Mouse (Mus musculus): Measurements from ENCODE around the gene Ntmt1. TPM values are rescaled to one million over a fixed set of nuclear protein-coding genes. Genes with fewer than 3 reads are reported as not detected.

Gene Ntmt1
- polyA plus RNA-seq (2016; fragmentation: Nextera tagmentation; extraction: Ambion mirVana) = 45.4 and 48.6 TPM in 2 replicates

DNA sequence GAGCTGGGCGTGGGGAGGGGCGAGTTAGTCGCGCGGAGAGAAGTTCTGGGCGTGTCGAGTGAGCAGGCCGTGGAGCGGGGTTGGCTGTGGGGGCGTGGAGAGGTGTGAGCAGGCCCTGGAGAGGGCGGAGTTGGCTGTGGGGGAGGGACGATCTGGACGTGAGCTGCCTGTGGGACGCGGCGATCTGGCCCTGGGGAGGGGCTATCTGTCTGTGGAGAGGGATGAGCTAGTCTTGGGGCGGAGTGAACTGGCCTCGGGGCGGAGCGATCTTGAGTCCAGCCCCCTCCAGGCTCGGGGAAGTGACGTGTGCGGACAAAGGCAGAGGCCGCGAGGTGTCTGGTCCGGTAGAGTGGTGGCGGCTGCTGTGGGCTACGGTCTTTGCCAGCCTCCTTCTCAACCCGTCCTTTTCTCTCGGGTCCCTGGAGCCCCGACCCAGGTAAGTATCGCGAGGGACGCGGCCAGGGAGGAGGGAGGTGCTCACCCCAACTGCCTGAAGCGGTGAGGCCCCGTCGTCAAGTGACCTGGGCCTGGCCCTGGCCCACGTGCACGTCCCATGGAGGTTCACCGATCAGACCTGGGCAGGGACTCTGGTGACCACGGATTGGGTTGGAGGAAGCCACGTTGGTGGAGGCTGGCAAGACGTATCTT is at the start of gene Ntmt1:
Gene Ntmt1, plus strand, starts transcription at position 179 of the 648 bp plus-strand sequence.
- Histone ChIP-seq H3K27me3 (replicated peaks) (peaks cover 34% of the 10 kb centered on the region), H3K4me3 (peak within 1 kb of the TSS; percentile 79), H3K9me3 (replicated peaks) (no peaks in the 10 kb centered on the region), H3K4me1 (peaks cover 40% of the 10 kb centered on the region), H3K4me2 (peak within 1 kb of the TSS; percentile 95), H3K9ac (peak within 1 kb of the TSS; percentile 85), H3K27ac (peak within 1 kb of the TSS; percentile 81), H3K36me3 (peaks cover 25% of the 10 kb centered on the region)
- WGBS (ENCODE audit: insufficient replicate concordance) = 0% methylated on average over 43 of the region's 44 CpGs
- peak; percentile 98 for ATAC-seq

DNA sequence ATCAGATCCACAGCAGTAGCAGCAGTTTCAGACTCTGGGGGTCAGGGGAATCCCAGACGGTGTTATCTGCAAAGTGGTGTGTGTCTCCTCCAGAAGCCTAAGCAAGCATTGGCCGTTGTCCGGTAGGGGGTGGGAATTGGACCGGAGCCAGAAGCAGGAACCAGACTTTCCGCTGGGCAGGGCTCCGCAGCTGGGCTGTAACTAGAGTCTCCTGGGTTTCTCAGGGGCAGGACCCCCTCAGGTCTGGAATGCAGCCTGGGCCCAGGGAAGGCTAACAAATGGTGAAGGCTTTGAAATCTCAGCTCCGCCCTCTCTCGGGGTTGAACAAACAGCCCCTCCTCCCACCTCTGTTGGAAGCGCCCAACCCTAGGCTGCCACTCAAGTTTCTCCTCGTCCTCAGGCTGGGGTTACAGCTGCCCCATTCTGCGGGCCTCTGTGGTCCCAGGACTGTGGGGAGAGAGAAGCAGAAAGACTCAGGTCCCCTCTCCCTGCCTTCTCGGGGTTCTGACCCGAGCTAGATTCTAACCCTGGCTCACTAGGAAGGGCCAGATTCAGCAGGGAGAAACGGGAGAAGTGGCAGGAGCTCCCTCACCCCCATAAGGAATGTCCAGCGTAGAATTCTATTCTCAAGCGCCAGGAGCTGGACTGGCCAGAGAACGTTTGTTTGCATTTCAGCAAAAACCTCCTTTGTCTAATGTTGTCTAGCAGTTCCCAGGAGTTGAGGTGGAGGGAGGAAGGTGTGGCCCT is 49.1 kb upstream of the Ntmt1 start:
- Histone ChIP-seq H3K9ac (no peak overlapping the region), H3K4me2 (peak overlapping the region; percentile 11; the same call in 1 of the 2 replicates), H3K36me3 (no peaks in the 10 kb centered on the region), H3K4me3 (no peak overlapping the region), H3K27me3 (replicated peaks) (no peaks in the 10 kb centered on the region; the same call in 1 of the 2 replicates), H3K9me3 (replicated peaks) (peaks cover 8% of the 10 kb centered on the region), H3K4me1 (peaks cover 32% of the 10 kb centered on the region), H3K27ac (peak overlapping the region; percentile 67)
- WGBS (ENCODE audit: insufficient replicate concordance) = 18% methylated on average over 17 of the region's 17 CpGs
- peak; percentile 70 for ATAC-seq

DNA sequence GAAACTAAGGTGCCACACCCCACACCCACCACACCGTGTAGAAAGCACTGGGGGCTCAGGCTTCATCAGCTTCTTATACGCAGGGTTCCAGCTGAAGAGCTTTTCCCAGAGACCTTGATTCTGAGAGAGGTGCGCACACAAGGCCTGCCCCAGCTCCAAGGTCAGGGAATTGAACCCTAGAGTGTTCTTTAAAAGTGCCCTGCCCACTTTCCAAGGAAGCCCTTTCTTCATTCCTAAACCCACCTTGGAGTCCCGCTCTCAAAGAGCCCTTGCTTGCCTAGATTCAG is 48.6 kb upstream of the Ntmt1 start:
- no peaks in the 10 kb centered on the region for H3K36me3 ChIP-seq
- WGBS (ENCODE audit: insufficient replicate concordance) = 53% methylated on average over 4 of the region's 4 CpGs
- no peak overlapping the region for H3K4me2 ChIP-seq
- H3K27ac ChIP-seq = peak overlapping the region; percentile 67
- no peak for ATAC-seq
- H3K9ac ChIP-seq = no peak overlapping the region
- H3K27me3 ChIP-seq (replicated peaks) = no peaks in the 10 kb centered on the region; the same call in 1 of the 2 replicates
- H3K9me3 ChIP-seq (replicated peaks) = peaks cover 8% of the 10 kb centered on the region
- peaks cover 31% of the 10 kb centered on the region for H3K4me1 ChIP-seq
- H3K4me3 ChIP-seq = no peak overlapping the region

DNA sequence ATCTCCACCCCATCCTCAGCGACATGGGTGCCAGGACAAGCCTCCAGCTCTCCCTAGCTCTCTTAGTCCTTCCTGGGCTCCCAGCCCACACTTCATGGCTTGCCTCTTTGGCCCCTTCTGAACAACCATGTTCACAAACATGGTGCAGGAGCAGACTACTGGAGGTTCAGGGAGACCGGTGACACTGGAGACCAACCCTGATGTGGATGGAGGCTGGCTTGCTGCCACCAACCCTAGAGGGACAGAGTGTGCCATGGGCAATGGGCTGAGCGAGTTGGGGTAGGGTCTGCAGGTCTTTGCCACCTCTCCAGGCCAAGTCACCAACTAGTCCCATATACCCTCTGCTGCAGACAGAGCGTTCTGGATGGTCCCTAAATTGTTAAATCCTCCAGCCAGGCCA is 48.2 kb upstream of the Ntmt1 start:
- H3K9ac ChIP-seq = no peak overlapping the region

DNA sequence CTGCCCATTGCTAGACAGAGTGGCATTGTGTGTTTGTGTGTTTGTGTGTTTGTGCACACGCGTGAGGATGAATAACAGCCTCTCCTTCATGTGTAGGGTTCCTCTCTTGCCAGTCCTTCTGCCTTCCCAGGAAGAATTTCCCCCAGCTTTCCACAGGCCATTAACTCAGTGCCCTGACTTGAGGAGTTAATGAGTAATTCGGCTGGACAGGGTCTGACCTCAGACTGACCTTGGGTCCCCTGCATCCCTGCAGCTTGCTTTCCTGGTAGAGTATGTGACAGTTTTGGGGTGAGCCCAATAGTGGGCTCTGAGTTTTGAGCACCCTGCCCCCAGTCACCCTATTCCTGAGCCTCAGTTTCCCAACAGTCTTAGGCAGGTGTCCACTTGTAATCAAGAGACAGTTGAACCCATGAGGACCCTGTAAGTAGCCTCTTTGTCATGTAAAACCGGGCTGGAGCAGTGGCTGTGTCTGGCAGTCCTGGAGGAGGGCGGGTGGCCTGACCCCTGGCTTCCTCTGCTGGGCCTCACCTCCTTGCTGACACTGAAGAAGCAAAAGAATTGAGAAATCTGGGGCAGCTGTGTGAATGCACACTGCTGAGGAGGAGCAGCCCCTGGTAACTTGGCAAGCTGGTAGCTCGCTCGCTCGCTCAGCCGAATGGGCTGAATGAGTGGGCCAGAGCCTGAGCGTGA is 47.6 kb upstream of the Ntmt1 start:
- H3K9me3 ChIP-seq (replicated peaks) = peaks cover 8% of the 10 kb centered on the region
- peak overlapping the region; percentile 67; the same call in 1 of the 2 replicates for H3K27ac ChIP-seq
- H3K4me3 ChIP-seq = no peak overlapping the region
- H3K9ac ChIP-seq = no peak overlapping the region
- 68% methylated on average over 10 of the region's 10 CpGs for WGBS (ENCODE audit: insufficient replicate concordance)
- no peaks in the 10 kb centered on the region for H3K36me3 ChIP-seq
- peaks cover 29% of the 10 kb centered on the region for H3K4me1 ChIP-seq
- no peaks in the 10 kb centered on the region for H3K27me3 ChIP-seq (replicated peaks)
- peak; percentile 46; the same call in 1 of the 2 replicates for ATAC-seq
- no peak overlapping the region for H3K4me2 ChIP-seq

More for the DNA sequence above, 48.2 kb upstream of the Ntmt1 start:
- Histone ChIP-seq H3K4me1 (peaks cover 29% of the 10 kb centered on the region), H3K9me3 (replicated peaks) (peaks cover 8% of the 10 kb centered on the region), H3K36me3 (no peaks in the 10 kb centered on the region), H3K4me2 (no peak overlapping the region), H3K4me3 (no peak overlapping the region), H3K27me3 (replicated peaks) (no peaks in the 10 kb centered on the region), H3K27ac (peak overlapping the region; percentile 67; the same call in 1 of the 2 replicates)
- 68% methylated on average over 4 of the region's 4 CpGs for WGBS (ENCODE audit: insufficient replicate concordance)
- no peak for ATAC-seq

DNA sequence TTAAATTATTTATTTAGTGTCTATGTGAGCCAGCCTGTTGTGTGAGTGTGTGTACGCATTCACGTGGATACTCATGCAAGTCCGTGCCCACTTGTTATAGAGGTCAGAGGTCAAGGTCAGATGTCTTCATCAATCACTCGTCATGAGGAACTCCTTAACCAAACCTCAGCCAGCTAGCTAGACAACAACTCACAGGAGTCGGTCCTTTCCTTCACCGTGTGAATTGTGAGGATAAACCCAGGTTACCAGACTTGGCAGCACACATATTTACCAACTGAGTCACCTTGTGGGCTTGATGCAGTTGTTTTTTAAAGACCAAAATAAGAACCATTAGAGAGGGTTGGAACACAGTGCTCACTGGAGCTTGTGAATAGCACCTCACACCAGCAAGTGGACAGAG is 46.9 kb upstream of the Ntmt1 start:
- Histone ChIP-seq H3K4me2 (no peak overlapping the region), H3K4me1 (peaks cover 29% of the 10 kb centered on the region), H3K9me3 (replicated peaks) (peaks cover 6% of the 10 kb centered on the region), H3K36me3 (no peaks in the 10 kb centered on the region), H3K27ac (0 out of 2 replicates have a peak overlapping the region, but pooled peaks have one; percentile 67), H3K27me3 (replicated peaks) (no peaks in the 10 kb centered on the region), H3K9ac (no peak overlapping the region), H3K4me3 (no peak overlapping the region)
- no peak for ATAC-seq
- 54% methylated on average over 6 of the region's 6 CpGs for WGBS (ENCODE audit: insufficient replicate concordance)

DNA sequence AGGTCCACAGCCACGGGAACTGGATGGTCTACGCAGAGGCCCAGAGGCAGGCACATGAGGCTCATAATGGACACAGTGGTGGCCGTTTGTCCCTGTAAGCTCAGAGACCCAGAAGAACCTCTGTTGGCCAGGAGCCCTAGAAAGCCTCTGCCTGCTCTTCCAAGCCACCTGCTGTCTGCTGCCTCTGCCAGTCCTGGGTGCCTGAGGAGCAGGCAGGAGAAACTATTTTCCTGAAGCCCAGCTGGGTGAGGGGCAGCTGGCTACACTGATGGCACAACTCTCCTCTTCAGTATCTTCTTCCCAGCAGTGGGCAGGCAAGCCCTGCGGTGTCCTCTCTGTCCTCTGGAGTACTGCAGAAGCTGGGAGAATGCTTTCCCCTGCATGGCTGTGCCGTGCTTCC is 41.2 kb upstream of the Ntmt1 start:
- WGBS (ENCODE audit: insufficient replicate concordance) = 66% methylated on average over 5 of the region's 5 CpGs
- ATAC-seq = no peak
- Histone ChIP-seq H3K4me3 (no peak overlapping the region), H3K4me2 (no peak overlapping the region), H3K9me3 (replicated peaks) (no peaks in the 10 kb centered on the region), H3K36me3 (no peaks in the 10 kb centered on the region), H3K27ac (no peak overlapping the region), H3K27me3 (replicated peaks) (peaks cover 14% of the 10 kb centered on the region), H3K4me1 (peaks cover 37% of the 10 kb centered on the region), H3K9ac (no peak overlapping the region)

DNA sequence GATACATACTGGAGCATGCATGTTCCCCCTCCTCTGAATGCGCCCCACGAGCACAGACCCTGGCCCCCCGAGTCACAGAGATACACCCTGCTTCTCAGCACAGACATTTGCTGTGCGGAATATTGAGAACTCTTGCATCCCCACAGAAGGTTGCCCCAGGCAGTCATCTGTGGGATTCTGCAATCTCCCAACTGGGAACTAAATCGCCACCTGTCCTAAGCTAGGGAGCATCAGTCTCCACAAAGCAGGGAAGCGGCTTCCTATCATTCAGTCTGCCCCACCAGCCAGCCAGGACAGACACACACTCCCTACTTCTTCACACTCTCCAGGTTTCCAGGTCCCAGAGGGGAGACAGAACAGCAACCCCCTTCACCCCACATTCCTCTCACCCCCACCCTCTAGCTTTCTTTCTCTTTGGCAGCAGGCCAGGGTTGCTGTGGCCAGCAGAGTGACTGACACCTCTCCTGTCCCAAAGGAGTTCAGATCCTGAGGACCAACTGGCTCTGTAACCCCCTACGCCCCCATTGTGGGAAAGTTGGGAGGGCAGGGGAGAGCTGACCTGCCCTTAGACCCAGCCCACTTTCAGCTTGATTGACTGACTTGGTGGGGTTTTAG is 39.9 kb upstream of the Ntmt1 start:
- Histone ChIP-seq H3K9me3 (replicated peaks) (no peaks in the 10 kb centered on the region), H3K27me3 (replicated peaks) (peaks cover 14% of the 10 kb centered on the region), H3K4me2 (no peak overlapping the region), H3K36me3 (no peaks in the 10 kb centered on the region), H3K9ac (no peak overlapping the region), H3K27ac (no peak overlapping the region), H3K4me3 (no peak overlapping the region), H3K4me1 (peaks cover 50% of the 10 kb centered on the region)
- ATAC-seq = no peak
- whole genome bisulfite sequencing (ENCODE audit: insufficient replicate concordance) = 68% methylated on average over 7 of the region's 7 CpGs

DNA sequence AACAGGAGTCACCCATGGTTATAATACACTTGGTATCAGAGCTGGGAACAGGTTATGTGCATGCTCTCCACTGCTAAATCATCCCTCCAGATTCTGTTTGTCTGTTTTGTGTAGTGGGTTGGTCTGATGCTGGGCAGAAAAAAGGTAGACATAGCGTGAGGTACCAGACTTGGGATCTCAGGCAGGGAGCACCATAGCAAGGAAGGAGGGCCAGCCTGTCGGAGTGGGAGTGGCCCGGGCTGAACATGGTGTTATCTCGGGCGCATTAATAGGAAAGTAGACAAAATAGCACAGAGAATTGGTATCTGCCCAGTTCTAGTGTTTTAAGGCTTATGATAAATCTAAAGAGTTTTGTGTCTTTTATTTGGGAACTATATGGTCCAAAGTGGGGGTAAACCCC is 39.1 kb upstream of the Ntmt1 start:
- no peak overlapping the region for H3K4me2 ChIP-seq
- 46% methylated on average over 5 of the region's 5 CpGs for WGBS (ENCODE audit: insufficient replicate concordance)
- no peak overlapping the region for H3K9ac ChIP-seq
- peaks cover 14% of the 10 kb centered on the region for H3K27me3 ChIP-seq (replicated peaks)
- H3K27ac ChIP-seq = peak overlapping the region; percentile 99; the same call in 1 of the 2 replicates
- no peak overlapping the region for H3K4me3 ChIP-seq
- ATAC-seq = no peak
- peaks cover 58% of the 10 kb centered on the region for H3K4me1 ChIP-seq
- H3K36me3 ChIP-seq = no peaks in the 10 kb centered on the region
- no peaks in the 10 kb centered on the region for H3K9me3 ChIP-seq (replicated peaks)

DNA sequence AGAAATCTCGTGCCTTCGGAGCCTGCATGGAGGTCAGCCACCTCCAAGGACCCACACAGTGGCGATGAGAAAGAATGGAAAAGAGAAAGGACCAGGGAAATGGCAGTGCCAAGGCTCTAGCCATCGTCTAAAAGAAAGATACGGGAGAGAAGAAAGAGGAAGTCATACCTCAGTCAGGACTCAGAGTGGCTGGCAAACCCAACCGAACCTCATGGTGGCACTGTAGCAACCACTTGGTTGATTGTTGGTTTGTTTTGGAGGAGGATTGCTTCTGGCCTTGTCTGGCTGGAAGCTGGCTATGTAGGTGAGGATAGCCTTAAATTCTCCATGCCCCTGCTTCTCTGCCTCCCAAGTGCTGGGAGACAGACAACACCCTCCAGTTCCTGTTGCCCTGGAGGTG is 38.4 kb upstream of the Ntmt1 start:
- peaks cover 14% of the 10 kb centered on the region for H3K27me3 ChIP-seq (replicated peaks)
- 0 out of 2 replicates have a peak overlapping the region, but pooled peaks have one; percentile 14 for H3K9ac ChIP-seq
- H3K36me3 ChIP-seq = no peaks in the 10 kb centered on the region
- H3K27ac ChIP-seq = peak overlapping the region; percentile 99
- WGBS (ENCODE audit: insufficient replicate concordance) = 35% methylated on average over 6 of the region's 6 CpGs
- ATAC-seq = no peak
- peaks cover 64% of the 10 kb centered on the region for H3K4me1 ChIP-seq
- peak overlapping the region; percentile 6; the same call in 1 of the 2 replicates for H3K4me2 ChIP-seq
- H3K4me3 ChIP-seq = no peak overlapping the region
- H3K9me3 ChIP-seq (replicated peaks) = no peaks in the 10 kb centered on the region

DNA sequence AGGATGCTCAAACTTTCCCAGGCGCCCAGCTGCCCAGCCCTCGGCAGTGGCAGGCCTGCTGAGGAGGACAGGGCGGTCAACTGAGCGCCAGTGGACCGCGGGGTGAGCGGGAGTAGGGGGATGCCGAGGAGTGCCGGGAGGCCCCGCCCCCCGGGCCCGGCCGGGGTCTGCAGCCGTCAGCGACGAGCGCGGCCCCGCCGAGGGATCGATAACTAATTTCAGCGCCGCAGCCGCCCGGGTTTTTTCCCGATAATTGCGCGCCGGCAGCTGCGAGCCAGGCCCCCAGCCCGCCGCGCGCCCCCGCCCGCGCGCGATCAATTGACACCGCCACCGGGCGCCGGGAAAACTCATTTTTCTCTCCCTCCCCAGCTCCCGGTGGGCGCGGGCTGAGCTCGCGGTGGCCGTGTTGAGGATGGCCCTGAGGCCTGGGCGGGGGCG is 36.2 kb upstream of the Ntmt1 start:
- H3K36me3 ChIP-seq = no peaks in the 10 kb centered on the region
- peaks cover 73% of the 10 kb centered on the region for H3K4me1 ChIP-seq
- no peak for ATAC-seq
- H3K27me3 ChIP-seq (replicated peaks) = peaks cover 10% of the 10 kb centered on the region; the same call in 1 of the 2 replicates
- WGBS (ENCODE audit: insufficient replicate concordance) = 1% methylated on average over 47 of the region's 51 CpGs
- peak overlapping the region; percentile 98 for H3K4me2 ChIP-seq
- H3K4me3 ChIP-seq = peak overlapping the region; percentile 69
- H3K27ac ChIP-seq = peak overlapping the region; percentile 99
- no peaks in the 10 kb centered on the region for H3K9me3 ChIP-seq (replicated peaks)
- H3K9ac ChIP-seq = peak overlapping the region; percentile 87

Data from liver, embryonic 12.5 days (tissue).